Mouse (Mus musculus): Measurements from ENCODE around the gene Khsrp. TPM values are rescaled to one million over a fixed set of nuclear protein-coding genes. Genes with fewer than 3 reads are reported as not detected.

Gene Khsrp
- total and polyA plus RNA-seq, 3 experiments: 23.5 to 106 (median 98.7) TPM

DNA sequence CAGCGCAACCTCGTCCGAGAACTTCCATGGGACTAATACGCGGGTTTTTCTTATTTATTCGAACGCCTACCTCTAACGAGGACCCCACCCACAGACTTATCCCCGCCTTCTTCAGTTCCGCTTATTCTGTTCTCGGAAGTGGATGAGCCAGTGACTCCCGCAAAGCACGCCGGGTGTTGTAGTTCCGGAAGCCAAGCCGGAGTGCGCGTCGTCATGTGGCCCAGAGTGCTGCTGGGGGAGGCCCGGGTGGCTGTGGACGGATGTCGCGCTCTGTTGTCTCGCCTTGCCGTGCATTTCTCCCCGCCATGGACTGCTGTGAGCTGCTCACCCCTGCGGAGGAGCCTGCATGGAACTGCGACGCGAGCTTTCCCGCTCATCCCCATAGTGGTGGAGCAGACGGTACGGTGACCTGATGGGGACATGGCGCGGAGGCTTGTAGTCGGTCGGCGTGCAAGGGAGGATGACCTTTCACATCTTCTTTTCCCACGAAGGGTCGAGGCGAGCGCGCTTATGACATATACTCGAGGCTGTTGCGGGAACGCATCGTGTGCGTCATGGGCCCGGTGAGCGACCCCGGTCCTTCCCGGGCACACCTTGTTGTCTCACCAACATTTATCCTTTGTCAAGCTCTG is 41.1 kb downstream of the Khsrp start, which contains the start of gene Clpp (continued):
- peak; percentile 93 for TF ChIP-seq SIN3A (IDR thresholded peaks at IDR 0.05; ENCODE audit: low read length)
- no peak for TF ChIP-seq ZNF384 (IDR thresholded peaks at IDR 0.05; ENCODE audit: low read depth, low read length)
- no peak for TF ChIP-seq MAFK (IDR thresholded peaks at IDR 0.05; ENCODE audit: insufficient replicate concordance, low read length)
- TF ChIP-seq GABPA (IDR thresholded peaks at IDR 0.05; ENCODE audit: insufficient replicate concordance, low read depth, low read length): peak; percentile 74; the same call in 1 of the 2 replicates
- no peak; the same call in 1 of the 2 replicates for TF ChIP-seq CHD1 (IDR thresholded peaks at IDR 0.05; ENCODE audit: low read depth, low read length)
- TF ChIP-seq TBP (conservative IDR thresholded peaks at IDR 0.05; ENCODE audit: low read depth, low read length): peak; percentile 62; the same call in 1 of the 2 replicates
- TF ChIP-seq MAX (IDR thresholded peaks at IDR 0.05; ENCODE audit: low read length): peak; percentile 74; the same call in 1 of the 2 replicates
- TF ChIP-seq CHD2 (IDR thresholded peaks at IDR 0.05; ENCODE audit: low read length): peak; percentile 83
- no peak for TF ChIP-seq UBTF (IDR thresholded peaks at IDR 0.05; ENCODE audit: low read depth, low read length)
- TF ChIP-seq KAT2A (IDR thresholded peaks at IDR 0.05; ENCODE audit: insufficient replicate concordance, low read length): peak; percentile 96; the same call in 1 of the 2 replicates

DNA sequence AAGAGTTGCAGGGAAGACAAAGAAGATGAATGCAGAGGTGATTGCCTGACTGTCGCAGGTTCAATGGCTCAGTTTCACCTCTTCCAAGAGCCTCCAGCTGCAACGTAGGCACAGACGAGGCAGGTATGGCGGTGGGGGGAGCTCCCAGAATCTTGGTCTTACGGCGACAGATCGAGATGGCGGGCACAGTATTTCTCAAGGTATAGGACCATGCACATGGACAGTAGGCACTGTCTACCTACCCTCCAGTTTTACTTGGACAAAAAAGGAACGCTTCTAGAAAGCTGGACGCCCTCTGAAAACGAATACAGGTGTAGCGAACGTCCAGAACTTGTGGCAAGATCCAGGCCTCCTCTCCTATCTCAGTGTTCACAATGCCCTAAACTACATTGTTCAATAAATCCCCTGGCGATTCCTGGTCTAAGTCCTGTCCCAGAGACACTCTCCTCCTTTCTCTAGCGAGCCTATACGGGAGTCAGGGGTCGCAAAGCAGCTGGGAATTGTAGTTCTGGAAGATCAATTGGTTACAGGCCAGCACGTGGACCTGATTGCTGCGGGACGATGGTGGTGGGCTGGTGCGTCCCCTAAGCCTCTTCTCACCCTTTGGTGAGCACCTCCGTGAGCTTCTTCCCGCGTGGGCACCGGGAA is 41.7 kb downstream of the Khsrp start:
- Histone ChIP-seq H3K9ac (ENCODE audit: insufficient read depth, low read depth) (peak overlapping the region; percentile 62), H3K27ac (ENCODE audit: insufficient read depth, low read depth) (no peak overlapping the region), H3K79me2 (replicated peaks; ENCODE audit: control insufficient read depth, extremely low read depth, insufficient read depth, poor library complexity, severe bottlenecking) (peaks cover 23% of the 10 kb centered on the region), H3K4me1 (ENCODE audit: control insufficient read depth in 1 of 2, insufficient read depth in 2 of 2) (peaks cover 7 to 19% of the 10 kb centered on the region in 2 experiments; a peak in 3 of 4 replicates), H3K9me3 (replicated peaks; ENCODE audit: low read length) (no peaks in the 10 kb centered on the region), H3K27me3 (replicated peaks) (no peaks in the 10 kb centered on the region), H3K4me3 (replicated peaks in 1 of 3; ENCODE audit: low read depth in 2 of 3, low read length in 2 of 3, poor library complexity in 1 of 3) (peak overlapping the region; percentile 70 to 92 (median 92)), H3K36me3 (replicated peaks in 1 of 2; ENCODE audit: control insufficient read depth in 1 of 2, insufficient read depth in 1 of 2, low read length in 1 of 2) (peaks cover 24 to 30% of the 10 kb centered on the region in 2 experiments), H3K4me2 (ENCODE audit: insufficient read depth, low read depth, poor library complexity, severe bottlenecking) (peak overlapping the region; percentile 87)
- peak; percentile 74 for DNase-seq (ENCODE audit: extremely low read depth)
- dilution Hi-C loops (cut with MboI; ENCODE audit: extremely low pct_ligation_motif_present, extremely low pct_unique_long_range_greater_than_20kb, low sequenced_read_pairs): no loop called here
- in situ Hi-C loops (cut with MboI; ENCODE audit: low pct_ligation_motif_present, low pct_unique_long_range_greater_than_20kb, low sequenced_read_pairs): loop anchor here (10.0 kb wide), 2 partner anchors 215 to 345 kb away; no protein-coding TSS in a partner anchor
- TF ChIP-seq GABPA (IDR thresholded peaks at IDR 0.05; ENCODE audit: insufficient replicate concordance, low read depth, low read length) (no peak), BHLHE40 (IDR thresholded peaks at IDR 0.05; ENCODE audit: low read depth, low read length) (peak; percentile 45; the same call in 1 of the 2 replicates), HCFC1 (IDR thresholded peaks at IDR 0.05; ENCODE audit: low read depth, low read length) (no peak), MYC (IDR thresholded peaks at IDR 0.05; ENCODE audit: low read depth, low read length) (peak; percentile 87), MAX (IDR thresholded peaks at IDR 0.05; ENCODE audit: low read length) (peak; percentile 94), USF1 (IDR thresholded peaks at IDR 0.05; ENCODE audit: low read depth, low read length) (no peak), PAX5 (IDR thresholded peaks at IDR 0.05; ENCODE audit: low read length) (no peak), NELFE (IDR thresholded peaks at IDR 0.05; ENCODE audit: low read depth, low read length) (no peak), RAD21 (IDR thresholded peaks at IDR 0.05; ENCODE audit: low read depth, low read length) (no peak), EP300 (IDR thresholded peaks at IDR 0.05; ENCODE audit: low read length) (0 out of 2 replicates have a peak, but pooled peaks have one; percentile 11), ZKSCAN1 (IDR thresholded peaks at IDR 0.05; ENCODE audit: borderline replicate concordance, low read depth, low read length) (no peak), TCF12 (IDR thresholded peaks at IDR 0.05; ENCODE audit: low read depth, low read length) (no peak), UBTF (IDR thresholded peaks at IDR 0.05; ENCODE audit: low read depth, low read length) (no peak), MAZ (IDR thresholded peaks at IDR 0.05; ENCODE audit: low read depth, low read length) (no peak), IRF4 (IDR thresholded peaks at IDR 0.05; ENCODE audit: low read depth, low read length) (no peak), CHD1 (IDR thresholded peaks at IDR 0.05; ENCODE audit: low read depth, low read length) (no peak), POLR2A (IDR thresholded peaks at IDR 0.05; ENCODE audit: low read depth, low read length) (no peak), SIN3A (IDR thresholded peaks at IDR 0.05; ENCODE audit: low read length) (no peak), KAT2A (IDR thresholded peaks at IDR 0.05; ENCODE audit: insufficient replicate concordance, low read length) (no peak), ZMIZ1 (IDR thresholded peaks at IDR 0.05; ENCODE audit: low read depth, low read length) (no peak), NRF1 (IDR thresholded peaks at IDR 0.05; ENCODE audit: low read depth, low read length) (no peak), ELF1 (IDR thresholded peaks at IDR 0.05; ENCODE audit: low read depth, low read length) (no peak), JUND (conservative IDR thresholded peaks at IDR 0.05; ENCODE audit: low read depth, low read length) (no peak), MXI1 (IDR thresholded peaks at IDR 0.05; ENCODE audit: low read depth, low read length) (peak; percentile 96; the same call in 1 of the 2 replicates), RCOR1 (conservative IDR thresholded peaks at IDR 0.05; ENCODE audit: low read depth, low read length) (no peak)
